Mouse (Mus musculus) right cerebral cortex, postnatal 4 days (tissue): Measurements from ENCODE around the gene Gkn3.

Source experiments
- DNase-seq: peaks from one replicate; pipeline ENCODE4 v3.0.0-alpha.2; 2022

Gene Gkn3

DNA sequence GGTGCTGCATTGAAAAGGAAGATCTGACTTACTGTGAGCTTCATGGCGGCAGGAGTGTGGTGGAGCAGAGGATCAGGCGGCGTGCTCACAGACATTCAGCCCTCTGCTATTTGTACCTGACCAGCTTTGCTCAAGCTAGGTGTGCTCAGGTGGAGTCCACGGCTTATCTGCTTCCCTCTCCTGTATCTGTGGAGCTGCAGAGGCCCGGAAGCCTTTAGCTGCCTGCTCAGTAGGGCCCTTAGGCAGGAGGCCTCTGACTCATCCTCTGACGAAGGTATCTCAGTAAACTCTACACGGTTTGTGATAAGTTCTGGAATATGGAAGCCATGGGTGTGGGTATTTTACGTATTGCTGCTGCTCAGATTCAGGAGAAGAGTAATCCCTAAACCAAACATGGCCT, 37.9 kb downstream of the Gkn3 start, which contains the start of gene Gkn1:
Gkn1 (minus strand) TSS at position 114 of the 400 bp plus-strand sequence.
- DNase-seq, result no peak

DNA sequence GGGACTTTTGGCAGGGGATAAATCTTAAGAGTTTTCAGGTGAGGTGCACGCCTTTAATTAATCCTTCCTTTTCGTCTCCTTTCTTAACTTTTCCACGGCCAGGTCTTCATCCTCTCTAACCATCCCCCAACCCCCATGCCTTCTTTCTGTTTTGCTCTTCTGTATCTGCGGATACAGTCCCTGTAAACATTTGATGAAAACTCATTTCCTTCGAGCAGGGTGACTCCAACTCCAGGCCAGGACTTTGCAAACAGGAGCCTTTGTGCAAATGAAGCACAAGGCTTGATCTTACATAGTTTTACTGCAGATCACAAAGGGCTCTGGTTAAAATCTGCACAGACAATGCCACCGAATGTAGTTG, 52.8 kb downstream of the Gkn3 start:
- DNase-seq, result no peak

DNA sequence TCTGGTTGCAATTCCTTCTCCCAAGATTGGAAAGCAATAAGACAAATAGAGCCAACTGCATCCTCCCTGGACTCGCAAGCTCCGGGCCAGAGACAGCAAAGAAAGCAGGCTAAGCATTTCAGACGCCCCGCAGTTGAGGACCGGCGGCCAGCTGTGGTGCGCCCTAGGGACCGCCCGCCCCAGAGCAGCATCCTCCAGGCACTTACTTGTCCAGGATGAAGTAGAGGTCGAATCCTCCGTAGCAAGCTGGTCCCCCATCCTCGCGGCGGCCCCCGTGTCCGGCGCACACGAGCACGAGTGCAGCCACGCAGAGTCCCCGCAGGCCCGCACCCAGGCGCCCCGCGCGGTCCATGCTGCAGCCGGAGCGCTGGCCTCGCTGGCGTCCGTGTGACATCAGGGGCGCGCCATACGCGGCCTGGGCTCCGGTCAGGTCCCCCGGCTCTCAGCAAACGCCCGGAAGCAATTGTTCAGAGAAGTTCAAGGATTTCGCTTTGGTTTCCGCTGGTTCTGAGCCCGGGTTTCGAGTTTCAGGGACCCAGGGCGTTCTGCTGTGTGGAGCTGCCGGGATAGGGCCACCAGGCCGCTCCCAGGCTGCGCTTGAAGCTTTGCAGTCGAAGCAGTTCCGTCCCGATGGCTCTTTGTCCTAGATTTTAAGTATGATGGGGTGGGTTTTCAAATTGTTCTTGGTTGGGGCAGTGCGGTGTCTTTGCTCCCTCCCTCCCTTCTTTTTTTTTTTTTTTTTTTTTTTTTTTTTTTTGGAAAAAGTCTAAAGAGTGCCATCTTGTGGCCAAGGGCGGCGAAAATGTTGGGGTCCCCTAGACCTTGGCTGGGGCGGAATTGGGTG, 53.4 kb downstream of the Gkn3 start, which contains the start of gene Antxr1:
Antxr1 (minus strand) TSS at position 731 of the 844 bp plus-strand sequence.
- DNase-seq, result peak; percentile 70

DNA sequence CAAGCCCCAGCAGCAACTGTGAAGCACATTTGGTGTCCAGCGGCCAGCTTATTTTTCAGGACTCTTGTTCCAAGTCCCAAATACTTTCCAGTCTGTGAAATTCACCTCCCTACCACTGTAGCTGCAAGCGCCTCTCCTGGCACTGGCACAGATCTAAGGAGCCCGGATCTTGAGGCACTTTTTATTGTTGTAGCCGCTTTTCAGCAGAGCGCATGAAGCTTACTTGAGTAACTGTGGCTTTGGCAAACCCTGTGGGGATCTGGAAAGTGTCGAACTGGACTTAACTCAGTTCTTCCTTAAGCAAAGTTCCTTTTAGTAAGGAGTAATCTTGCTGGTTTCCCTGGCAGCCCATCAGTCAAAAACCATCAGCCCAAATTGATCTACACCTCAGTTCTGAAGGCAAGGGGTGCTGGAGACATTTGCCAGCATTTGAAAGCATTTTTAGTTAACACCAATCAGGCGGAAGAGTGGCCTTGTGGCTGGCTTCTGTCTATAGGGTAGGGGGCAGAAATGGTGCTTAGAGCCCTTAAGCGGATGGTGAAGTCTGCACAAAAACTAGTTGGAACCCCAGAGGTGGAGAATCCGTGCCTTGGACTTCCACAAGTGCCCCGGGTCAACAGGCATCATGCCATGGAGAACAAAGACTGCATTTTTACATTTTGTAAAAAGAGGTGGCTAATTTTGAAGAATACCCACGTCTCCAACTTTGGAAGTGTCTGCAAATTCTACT, 54.2 kb downstream of the Gkn3 start:
- peak; percentile 52 for DNase-seq
